Mouse (Mus musculus) hematopoietic stem cell, adult 5-6 weeks (primary cell): Measurements from ENCODE around the gene Mink1. TPM values are rescaled to one million over a fixed set of nuclear protein-coding genes. Genes with fewer than 3 reads are reported as not detected.

Experiments used
- ATAC-seq, 2 experiments: fragments of 125-278 bp in 1 of 2; replicated peaks in 1 of 2; 2 replicates each; pipeline ENCODE4 v1.8.0; 2016 to 2017; ENCODE audit warnings: inconsistent platforms in 2 of 2, mild to moderate bottlenecking in 2 of 2, moderate number of reproducible peaks in 2 of 2, low read depth in 1 of 2, moderate TSS enrichment in 1 of 2; ENCODE audit not compliant: low FRiP score in 2 of 2, poor library complexity in 2 of 2, severe bottlenecking in 2 of 2, insufficient read depth in 1 of 2, low TSS enrichment in 1 of 2
- total RNA-seq: library from RNA; stranded (forward); fragments of 172-1452, 232-1000 nt; gene quantifications from 2 replicates; pipeline ENCODE4 v1.2.3, GENCODE M21; 2017

The Mink1 gene
- total RNA-seq, 1 experiment from 2014 or later, result 26.4 TPM

- ATAC-seq, result peak; percentile 18 to 23; a peak in 1 of 4 replicates
Measured at GRCm38 (mm10) chr11:70654923-70655570, 92.4 kb downstream of the Mink1 start.

- no peak for ATAC-seq
Measured at GRCm38 (mm10) chr11:70655571-70656455, 93.1 kb downstream of the Mink1 start.

- ATAC-seq, result no peak
Measured at GRCm38 (mm10) chr11:70656456-70656927, 93.8 kb downstream of the Mink1 start.

GRCm38 (mm10) chr11:70656964-70657363 lies 94.3 kb downstream of the Mink1 start, which contains the start of gene Eno3:
Gene Eno3, plus strand, starts transcription at chr11:70657202.
- ATAC-seq, result no peak

GRCm38 (mm10) chr11:70657573-70657972 lies 94.9 kb downstream of the Mink1 start:
- ATAC-seq, result no peak

- ATAC-seq, result no peak
Measured at GRCm38 (mm10) chr11:70657991-70658390, 95.3 kb downstream of the Mink1 start.

GRCm38 (mm10) chr11:70658521-70658920 lies 95.8 kb downstream of the Mink1 start:
- ATAC-seq, result no peak

GRCm38 (mm10) chr11:70658942-70659341 lies 96.3 kb downstream of the Mink1 start:
- no peak for ATAC-seq

- ATAC-seq, result no peak
Measured at GRCm38 (mm10) chr11:70660571-70660970, 97.9 kb downstream of the Mink1 start.

GRCm38 (mm10) chr11:70663101-70663500 lies 100.4 kb downstream of the Mink1 start:
- no peak for ATAC-seq

GRCm38 (mm10) chr11:70663957-70664356 lies 101.3 kb downstream of the Mink1 start:
- ATAC-seq, result no peak

Other genes starting within 250 kb of the Mink1 start
- not detected in 2 replicates for gene Alox12e, start 240.3 kb upstream of the Mink1 start, total RNA-seq
- gene Alox15, start 210.8 kb upstream of the Mink1 start, total RNA-seq, result 1.6 and 4.4 TPM in 2 replicates
- 8.8 and 9.8 TPM in 2 replicates for gene Pelp1, start 152.8 kb upstream of the Mink1 start, total RNA-seq
- 43.3 and 68.7 TPM in 2 replicates for gene Arrb2, start 130.2 kb upstream of the Mink1 start, total RNA-seq
- 38.1 and 40.7 TPM in 2 replicates for gene Med11, start 111.0 kb upstream of the Mink1 start, total RNA-seq
- 0.35 TPM in 1 of 2 replicates, not detected in the other for gene Zmynd15, start 103.4 kb upstream of the Mink1 start, total RNA-seq
- gene Cxcl16, start 102.9 kb upstream of the Mink1 start, total RNA-seq, result 1.8 TPM in 1 of 2 replicates, not detected in the other
- not detected in 2 replicates for gene Tm4sf5, start 57.6 kb upstream of the Mink1 start, total RNA-seq
- not detected in 2 replicates for gene Vmo1, start 48.3 kb upstream of the Mink1 start, total RNA-seq
- gene Gltpd2, start 43.7 kb upstream of the Mink1 start, total RNA-seq, result not detected in 2 replicates
- gene Psmb6, start 37.5 kb upstream of the Mink1 start, total RNA-seq, result 209 and 236 TPM in 2 replicates
- not detected in 2 replicates for gene Gm40193, start 29.9 kb upstream of the Mink1 start, total RNA-seq
- 5.5 and 14.4 TPM in 2 replicates for gene Pld2, start 22.8 kb upstream of the Mink1 start, total RNA-seq
- not detected in 2 replicates for gene 4930544D05Rik, start 53.0 kb downstream of the Mink1 start, total RNA-seq
- gene Chrne, start 56.3 kb downstream of the Mink1 start, total RNA-seq, result not detected in 2 replicates
- 0.45 and 0.75 TPM in 2 replicates for gene Gp1ba, start 76.2 kb downstream of the Mink1 start, total RNA-seq
- gene Rnf167, start 84.4 kb downstream of the Mink1 start, total RNA-seq, result 51.8 and 73.4 TPM in 2 replicates
- gene Slc25a11, start 84.6 kb downstream of the Mink1 start, total RNA-seq, result 42.9 and 52.5 TPM in 2 replicates
- gene Pfn1, start 91.8 kb downstream of the Mink1 start, total RNA-seq, result 348 and 461 TPM in 2 replicates
- gene Eno3, start 94.3 kb downstream of the Mink1 start, total RNA-seq, result 8.4 and 10.6 TPM in 2 replicates
- 41.1 and 114 TPM in 2 replicates for gene Spag7, start 106.5 kb downstream of the Mink1 start, total RNA-seq
- gene Camta2, start 125.2 kb downstream of the Mink1 start, total RNA-seq, result 3.6 and 4.9 TPM in 2 replicates
- 0.25 TPM in 1 of 2 replicates, not detected in the other for gene Inca1, start 137.3 kb downstream of the Mink1 start, total RNA-seq
- gene Kif1c, start 137.7 kb downstream of the Mink1 start, total RNA-seq, result 6.7 and 7.3 TPM in 2 replicates
- gene Zfp3, start 201.3 kb downstream of the Mink1 start, total RNA-seq, result 3.7 and 8.3 TPM in 2 replicates
- 0.25 and 0.69 TPM in 2 replicates for gene Scimp, start 249.7 kb downstream of the Mink1 start, total RNA-seq